Mouse (Mus musculus): Measurements from ENCODE around the gene Sde2.

- TF ChIP-seq GATA2 (IDR thresholded peaks at IDR 0.05; ENCODE audit: borderline replicate concordance, low read depth, low read length) (no peak), CTCF (IDR thresholded peaks at IDR 0.05; ENCODE audit: low read depth, low read length) (no peak), TAL1 (conservative IDR thresholded peaks at IDR 0.05; ENCODE audit: low read depth, low read length) (no peak), POLR2AphosphoS5 (IDR thresholded peaks at IDR 0.05; ENCODE audit: insufficient replicate concordance, low read depth, low read length) (no peak)
Observed at GRCm38 (mm10) chr1:180911653-180912287, 60.8 kb downstream of the Sde2 start.
